Mouse (Mus musculus): ENCODE measurements around the gene Tdrd9.
A peak's percentile ranks its signal among the peaks of the same experiment; 100 is the strongest.

GRCm38 (mm10) chr12:111958101-111958865 lies 13.1 kb upstream of the Tdrd9 start:
- TF ChIP-seq POLR2A (IDR thresholded peaks at IDR 0.05; ENCODE audit: borderline replicate concordance, extremely low read depth, insufficient read depth, insufficient read length, poor library complexity, severe bottlenecking) (no peak), CTCF (IDR thresholded peaks at IDR 0.05; ENCODE audit: borderline replicate concordance, extremely low read depth, insufficient read depth, insufficient read length) (peak; percentile 73; the same call in 1 of the 2 replicates)

Data from brain, embryonic 14.5 days (tissue).